Mouse (Mus musculus): ENCODE data around the gene Aprt. TPM values are rescaled to one million over a fixed set of nuclear protein-coding genes. Genes with fewer than 3 reads are reported as not detected.
A peak's percentile ranks its signal among the peaks of the same experiment; 100 is the strongest.

The Aprt gene
- polyA plus RNA-seq, 1 experiment from 2014 or later, result 425 TPM

GRCm38 (mm10) chr8:122571750-122572267 lies 4.9 kb downstream of the Aprt start:
- Histone ChIP-seq H3K9ac (ENCODE audit: low read depth, low read length) (no peak overlapping the region), H3K4me1 (replicated peaks; ENCODE audit: control insufficient read depth, insufficient read depth, low read length) (peaks cover 58% of the 10 kb centered on the region), H3K4me2 (no peak overlapping the region)

GRCm38 (mm10) chr8:122571153-122571552 lies 5.6 kb downstream of the Aprt start:
- WGBS, result 94% methylated on average over 11 of the region's 11 CpGs
- Histone ChIP-seq H3K36me3 (ENCODE audit: control insufficient read depth, insufficient read depth, low read length) (peaks cover 41% of the 10 kb centered on the region), H3K27ac (ENCODE audit: low read depth, low read length) (no peak overlapping the region), H3K4me1 (replicated peaks; ENCODE audit: control insufficient read depth, insufficient read depth, low read length) (peaks cover 65% of the 10 kb centered on the region), H3K4me3 (ENCODE audit: low read depth, low read length) (no peak overlapping the region), H3K9ac (ENCODE audit: low read depth, low read length) (no peak overlapping the region), H3K27me3 (replicated peaks; ENCODE audit: control insufficient read depth, insufficient read depth, low read length) (no peaks in the 10 kb centered on the region), H3K4me2 (no peak overlapping the region), H3K9me3 (ENCODE audit: control insufficient read depth, low read length) (no peaks in the 10 kb centered on the region)
- DNase-seq (ENCODE audit: low spot score), result no peak
- no peak for ATAC-seq (replicated peaks; ENCODE audit: low FRiP score)

More at GRCm38 (mm10) chr8:122571750-122572267, 4.9 kb downstream of the Aprt start:
- peaks cover 41% of the 10 kb centered on the region for H3K36me3 ChIP-seq (ENCODE audit: control insufficient read depth, insufficient read depth, low read length)
- no peak overlapping the region for H3K4me3 ChIP-seq (ENCODE audit: low read depth, low read length)
- ATAC-seq (replicated peaks; ENCODE audit: low FRiP score) (no peak), DNase-seq (ENCODE audit: low spot score) (no peak)
- no peaks in the 10 kb centered on the region for H3K9me3 ChIP-seq (ENCODE audit: control insufficient read depth, low read length)
- no peaks in the 10 kb centered on the region for H3K27me3 ChIP-seq (replicated peaks; ENCODE audit: control insufficient read depth, insufficient read depth, low read length)
- no peak overlapping the region for H3K27ac ChIP-seq (ENCODE audit: low read depth, low read length)
- WGBS, result 95% methylated on average over 17 of the region's 17 CpGs

- DNase-seq (ENCODE audit: low spot score) (no peak), ATAC-seq (replicated peaks; ENCODE audit: low FRiP score) (no peak)
- peaks cover 41% of the 10 kb centered on the region for H3K36me3 ChIP-seq (ENCODE audit: control insufficient read depth, insufficient read depth, low read length)
- H3K9me3 ChIP-seq (ENCODE audit: control insufficient read depth, low read length), result no peaks in the 10 kb centered on the region
- H3K27me3 ChIP-seq (replicated peaks; ENCODE audit: control insufficient read depth, insufficient read depth, low read length), result no peaks in the 10 kb centered on the region
- WGBS, result 96% methylated on average over 16 of the region's 16 CpGs
- H3K9ac ChIP-seq (ENCODE audit: low read depth, low read length), result no peak overlapping the region
- no peak overlapping the region for H3K27ac ChIP-seq (ENCODE audit: low read depth, low read length)
- peak overlapping the region; percentile 99 for H3K4me3 ChIP-seq (ENCODE audit: low read depth, low read length)
- peaks cover 53% of the 10 kb centered on the region for H3K4me1 ChIP-seq (replicated peaks; ENCODE audit: control insufficient read depth, insufficient read depth, low read length)
- peak overlapping the region; percentile 87 for H3K4me2 ChIP-seq
These were observed 6.7 kb downstream of the Aprt start for GRCm38 (mm10) chr8:122569996-122570395.

- WGBS, result 61% methylated on average over 9 of the region's 9 CpGs
These were observed 7.4 kb downstream of the Aprt start for GRCm38 (mm10) chr8:122569329-122569728.

GRCm38 (mm10) chr8:122568881-122569309 lies 7.8 kb downstream of the Aprt start:
- no peak for ATAC-seq (replicated peaks; ENCODE audit: low FRiP score)

More at GRCm38 (mm10) chr8:122569329-122569728, 7.4 kb downstream of the Aprt start:
- no peak for DNase-seq (ENCODE audit: low spot score)
- Histone ChIP-seq H3K4me1 (replicated peaks; ENCODE audit: control insufficient read depth, insufficient read depth, low read length) (peaks cover 47% of the 10 kb centered on the region), H3K27me3 (replicated peaks; ENCODE audit: control insufficient read depth, insufficient read depth, low read length) (no peaks in the 10 kb centered on the region), H3K4me2 (peak overlapping the region; percentile 87), H3K9ac (ENCODE audit: low read depth, low read length) (peak overlapping the region; percentile 99), H3K36me3 (ENCODE audit: control insufficient read depth, insufficient read depth, low read length) (peaks cover 41% of the 10 kb centered on the region), H3K27ac (ENCODE audit: low read depth, low read length) (peak overlapping the region; percentile 98), H3K9me3 (ENCODE audit: control insufficient read depth, low read length) (no peaks in the 10 kb centered on the region), H3K4me3 (ENCODE audit: low read depth, low read length) (peak overlapping the region; percentile 99)
- ATAC-seq (replicated peaks; ENCODE audit: low FRiP score), result no peak

GRCm38 (mm10) chr8:122568109-122568504 lies 8.6 kb downstream of the Aprt start:
- H3K4me3 ChIP-seq (ENCODE audit: low read depth, low read length), result peak overlapping the region; percentile 99
- H3K27ac ChIP-seq (ENCODE audit: low read depth, low read length), result peak overlapping the region; percentile 98
- peak overlapping the region; percentile 99 for H3K9ac ChIP-seq (ENCODE audit: low read depth, low read length)
- ATAC-seq (replicated peaks; ENCODE audit: low FRiP score) (peak; percentile 19), DNase-seq (ENCODE audit: low spot score) (no peak)
- peaks cover 37% of the 10 kb centered on the region for H3K4me1 ChIP-seq (replicated peaks; ENCODE audit: control insufficient read depth, insufficient read depth, low read length)
- no peaks in the 10 kb centered on the region for H3K9me3 ChIP-seq (ENCODE audit: control insufficient read depth, low read length)
- peaks cover 41% of the 10 kb centered on the region for H3K36me3 ChIP-seq (ENCODE audit: control insufficient read depth, insufficient read depth, low read length)
- H3K27me3 ChIP-seq (replicated peaks; ENCODE audit: control insufficient read depth, insufficient read depth, low read length), result no peaks in the 10 kb centered on the region
- under 1% methylated on average over 34 of the region's 34 CpGs for WGBS
- peak overlapping the region; percentile 87 for H3K4me2 ChIP-seq

More at GRCm38 (mm10) chr8:122568881-122569309, 7.8 kb downstream of the Aprt start:
- peak overlapping the region; percentile 99 for H3K4me3 ChIP-seq (ENCODE audit: low read depth, low read length)
- no peak for DNase-seq (ENCODE audit: low spot score)
- peaks cover 43% of the 10 kb centered on the region for H3K4me1 ChIP-seq (replicated peaks; ENCODE audit: control insufficient read depth, insufficient read depth, low read length)
- H3K36me3 ChIP-seq (ENCODE audit: control insufficient read depth, insufficient read depth, low read length), result peaks cover 41% of the 10 kb centered on the region
- peak overlapping the region; percentile 99 for H3K9ac ChIP-seq (ENCODE audit: low read depth, low read length)
- H3K27ac ChIP-seq (ENCODE audit: low read depth, low read length), result peak overlapping the region; percentile 98
- no peaks in the 10 kb centered on the region for H3K27me3 ChIP-seq (replicated peaks; ENCODE audit: control insufficient read depth, insufficient read depth, low read length)
- peak overlapping the region; percentile 87 for H3K4me2 ChIP-seq
- 13% methylated on average over 10 of the region's 10 CpGs for WGBS
- H3K9me3 ChIP-seq (ENCODE audit: control insufficient read depth, low read length), result no peaks in the 10 kb centered on the region

- peak; percentile 93 for ATAC-seq (replicated peaks; ENCODE audit: low FRiP score)
- Histone ChIP-seq H3K36me3 (ENCODE audit: control insufficient read depth, insufficient read depth, low read length) (peaks cover 35% of the 10 kb centered on the region), H3K9ac (ENCODE audit: low read depth, low read length) (peak within 1 kb of the TSS; percentile 99), H3K27me3 (replicated peaks; ENCODE audit: control insufficient read depth, insufficient read depth, low read length) (no peaks in the 10 kb centered on the region), H3K4me3 (ENCODE audit: low read depth, low read length) (peak within 1 kb of the TSS; percentile 99), H3K27ac (ENCODE audit: low read depth, low read length) (peak within 1 kb of the TSS; percentile 98), H3K4me1 (replicated peaks; ENCODE audit: control insufficient read depth, insufficient read depth, low read length) (peaks cover 32% of the 10 kb centered on the region), H3K9me3 (ENCODE audit: control insufficient read depth, low read length) (no peaks in the 10 kb centered on the region), H3K4me2 (peak within 1 kb of the TSS; percentile 87)
- WGBS, result under 1% methylated on average over 62 of the region's 62 CpGs
- peak; percentile 98 for DNase-seq (ENCODE audit: low spot score)
These were observed 9.2 kb downstream of the Aprt start, which contains the start of gene Cdt1 for GRCm38 (mm10) chr8:122567361-122568108. TSS of gene Cdt1 (plus strand) at chr8:122568015.

GRCm38 (mm10) chr8:122566766-122567165 lies 9.9 kb downstream of the Aprt start:
- DNase-seq (ENCODE audit: low spot score) (no peak), ATAC-seq (replicated peaks; ENCODE audit: low FRiP score) (no peak)
- Histone ChIP-seq H3K4me1 (replicated peaks; ENCODE audit: control insufficient read depth, insufficient read depth, low read length) (peaks cover 28% of the 10 kb centered on the region), H3K9ac (ENCODE audit: low read depth, low read length) (peak overlapping the region; percentile 99), H3K27me3 (replicated peaks; ENCODE audit: control insufficient read depth, insufficient read depth, low read length) (no peaks in the 10 kb centered on the region), H3K4me3 (ENCODE audit: low read depth, low read length) (peak overlapping the region; percentile 99), H3K4me2 (peak overlapping the region; percentile 87), H3K27ac (ENCODE audit: low read depth, low read length) (peak overlapping the region; percentile 98), H3K36me3 (ENCODE audit: control insufficient read depth, insufficient read depth, low read length) (peaks cover 27% of the 10 kb centered on the region), H3K9me3 (ENCODE audit: control insufficient read depth, low read length) (no peaks in the 10 kb centered on the region)
- 22% methylated on average over 6 of the region's 6 CpGs for WGBS

Measured in liver, embryonic 11.5 days (tissue).